ENCODE assay signal across 11 mouse cellular contexts in genomic region chr12:105483503-105483902, GRCm38 (mm10). TPM values are rescaled to one million over a fixed set of nuclear protein-coding genes. Genes with fewer than 3 reads are reported as not detected.
A peak's percentile ranks its signal among the peaks of the same experiment; 100 is the strongest.
DNase-seq lines count a peak whose midpoint lies in the region; ATAC-seq and TF ChIP-seq lines count a peak whose summit lies in the region.
"Had no signal": no experiment of that assay in that cellular context is flagged by ENCODE, and none has a peak within 500 bp of the region (broad histone marks: within the 10 kb centered on the region; RNA-seq: fewer than 3 reads in every experiment).

No protein-coding gene starts in this region.

- no peak overlapping the region for H3K9ac ChIP-seq in hindbrain, embryonic 14.5 days
- H3K9ac ChIP-seq in midbrain, postnatal 0 days (replicated peaks; ENCODE audit: low read length, poor library complexity, severe bottlenecking): no peak overlapping the region
- H3K9ac ChIP-seq: embryonic facial prominence, embryonic 15.5 days; liver, embryonic 13.5 days; stomach, embryonic 15.5 days had no signal

- no peaks in the 10 kb centered on the region for H3K4me1 ChIP-seq in lung, adult 2 months (ENCODE audit: control insufficient read depth, insufficient read depth, low read length)
- 0 out of 2 replicates have a peak, but pooled peaks cover 3% of the 10 kb centered on the region for H3K4me1 ChIP-seq in hindbrain, embryonic 14.5 days (replicated peaks; ENCODE audit: control insufficient read depth, insufficient read depth, low read length)
- no peaks in the 10 kb centered on the region for H3K4me1 ChIP-seq in midbrain, postnatal 0 days (ENCODE audit: insufficient read depth, low read length)
- H3K4me1 ChIP-seq: embryonic facial prominence, embryonic 15.5 days; liver, embryonic 13.5 days; stomach, embryonic 15.5 days had no signal

- TF ChIP-seq CTCF in lung, adult 2 months (IDR thresholded peaks at IDR 0.05; ENCODE audit: insufficient read depth, low read length): peak; percentile 27; the same call in 1 of the 2 replicates
- peak; percentile 76 for TF ChIP-seq CTCF in midbrain, postnatal 0 days (IDR thresholded peaks at IDR 0.05)

- no peaks in the 10 kb centered on the region for H3K9me3 ChIP-seq in hindbrain, embryonic 14.5 days (ENCODE audit: control insufficient read depth, low read length)
- H3K9me3 ChIP-seq in midbrain, postnatal 0 days (ENCODE audit: low read length): no peaks in the 10 kb centered on the region
- H3K9me3 ChIP-seq: embryonic facial prominence, embryonic 15.5 days; liver, embryonic 13.5 days; stomach, embryonic 15.5 days had no signal

- no peak overlapping the region for H3K4me2 ChIP-seq in hindbrain, embryonic 14.5 days (replicated peaks)
- H3K4me2 ChIP-seq in midbrain, postnatal 0 days (ENCODE audit: low read depth, low read length, poor library complexity, severe bottlenecking): no peak overlapping the region
- H3K4me2 ChIP-seq: embryonic facial prominence, embryonic 15.5 days; liver, embryonic 13.5 days; stomach, embryonic 15.5 days had no signal

- H3K27me3 ChIP-seq in hindbrain, embryonic 14.5 days (ENCODE audit: control insufficient read depth, insufficient read depth, low read length): no peaks in the 10 kb centered on the region
- no peaks in the 10 kb centered on the region for H3K27me3 ChIP-seq in midbrain, postnatal 0 days (ENCODE audit: insufficient read depth, low read length)
- H3K27me3 ChIP-seq: embryonic facial prominence, embryonic 15.5 days; liver, embryonic 13.5 days; stomach, embryonic 15.5 days had no signal

- peaks cover 13% of the 10 kb centered on the region for H3K36me3 ChIP-seq in hindbrain, embryonic 14.5 days (replicated peaks; ENCODE audit: control insufficient read depth, insufficient read depth)
- peaks cover 9% of the 10 kb centered on the region for H3K36me3 ChIP-seq in midbrain, postnatal 0 days (ENCODE audit: insufficient read depth, low read length)
- H3K36me3 ChIP-seq: embryonic facial prominence, embryonic 15.5 days; liver, embryonic 13.5 days; stomach, embryonic 15.5 days had no signal

- ATAC-seq in hindbrain, embryonic 14.5 days (ENCODE audit: low FRiP score): no peak
- ATAC-seq in midbrain, postnatal 0 days (ENCODE audit: low FRiP score): no peak

- no peak for TF ChIP-seq POLR2A in lung, adult 2 months (IDR thresholded peaks at IDR 0.05; ENCODE audit: borderline replicate concordance, extremely low read depth, low read depth, low read length)

- H3K27ac ChIP-seq in hindbrain, embryonic 14.5 days: no peak overlapping the region
- no peak overlapping the region for H3K27ac ChIP-seq in midbrain, postnatal 0 days (ENCODE audit: low read depth, low read length)
- H3K27ac ChIP-seq: embryonic facial prominence, embryonic 15.5 days; liver, embryonic 13.5 days; stomach, embryonic 15.5 days had no signal

- 46% methylated on average over 3 of the region's 3 CpGs for WGBS in lung, adult 2 months
- 64% methylated on average over 3 of the region's 3 CpGs for WGBS in hindbrain, embryonic 14.5 days
- 65% methylated on average over 3 of the region's 3 CpGs for WGBS in midbrain, postnatal 0 days

- DNase-seq in adrenal gland, postnatal 14 days: peak; percentile 49
- no peak for DNase-seq in adrenal gland, postnatal 4 days (ENCODE audit: low spot score in 2 of 2)
- DNase-seq in lung, adult 2 months: no peak
- DNase-seq in lung, adult 18-20 months: no peak
- peak; percentile 62 for DNase-seq in hindbrain, embryonic 14.5 days (ENCODE audit: low spot score)
- DNase-seq in midbrain, postnatal 0 days (ENCODE audit: low spot score): peak; percentile 65
- DNase-seq in layer of hippocampus, postnatal 25 days (ENCODE audit: extremely low spot score in 1 of 2, low spot score in 1 of 2): no peak
- no peak for DNase-seq in spleen, adult 12 weeks (ENCODE audit: low spot score)
- DNase-seq: liver, embryonic 13.5 days had no signal

- H3K4me3 ChIP-seq in lung, adult 2 months (replicated peaks; ENCODE audit: extremely low read depth, low read depth, low read length): no peak overlapping the region
- no peak overlapping the region for H3K4me3 ChIP-seq in hindbrain, embryonic 14.5 days (replicated peaks; ENCODE audit: low read length)
- H3K4me3 ChIP-seq in midbrain, postnatal 0 days (ENCODE audit: low read depth, low read length): no peak overlapping the region
- H3K4me3 ChIP-seq: embryonic facial prominence, embryonic 15.5 days; liver, embryonic 13.5 days; stomach, embryonic 15.5 days had no signal

RNA-seq across cellular contexts. Expression of gene D430019H16Rik, which starts 29.8 kb away (rescaled TPM):
- 4.9 and 5.7 TPM in 2 replicates for total RNA-seq in adrenal gland, postnatal 14 days (2021)
- total RNA-seq in adrenal gland, postnatal 4 days (2021): 10 to 100 TPM; 14.6 to 16.0 TPM
- 6.3 and 8.2 TPM in 2 replicates for polyA plus RNA-seq in lung, adult 2 months (2012; rRNA removed)
- polyA plus RNA-seq in hindbrain, embryonic 14.5 days (2014; fragmentation: Nextera tagmentation; extraction: Ambion mirVana): 18.8 and 22.2 TPM in 2 replicates
- 176 and 186 TPM in 2 replicates for total RNA-seq in midbrain, postnatal 0 days (2014; rRNA removed)
- polyA plus RNA-seq in midbrain, postnatal 0 days (2015; fragmentation: Nextera tagmentation; extraction: Ambion mirVana): 10.9 and 13.1 TPM in 2 replicates
- 100 to 1,000 TPM; 122 to 131 TPM for total RNA-seq in layer of hippocampus, postnatal 25 days (2021)

Comparison
In these comparisons a context has a peak if more than half of its experiments do, and no peak if none do; other contexts are left out.
1. DNase-seq: peak in adrenal gland, postnatal 14 days (single experiment), hindbrain, embryonic 14.5 days (single experiment) and midbrain, postnatal 0 days (single experiment); none in adrenal gland, postnatal 4 days (0 of 2), lung, adult 2 months (single experiment), lung, adult 18-20 months (0 of 2), layer of hippocampus, postnatal 25 days (0 of 2) and spleen, adult 12 weeks (single experiment).
2. RNA of gene D430019H16Rik, which starts 29.8 kb away (total RNA-seq): 176 to 186 TPM in midbrain, postnatal 0 days and 122 to 131 TPM in layer of hippocampus, postnatal 25 days; 14.6 to 16.0 TPM in adrenal gland, postnatal 4 days and 4.9 to 5.7 TPM in adrenal gland, postnatal 14 days; every median in the first group is over 4 times any median in the second.